Mouse (Mus musculus) forebrain, embryonic 13.5 days (tissue): ENCODE data around the gene Eppin. TPM values are rescaled to one million over a fixed set of nuclear protein-coding genes. Genes with fewer than 3 reads are reported as not detected.
"Not testable (repeated sequence)": the region's sequence is repeated elsewhere in the genome, so short reads cannot be mapped to it uniquely, and the experiment has no call there.

Source experiments
- ATAC-seq: fragments of 200-750 bp; cut with Nextera tagmentation; 2 replicates; pipeline ENCODE4 v1.8.0; 2017
- H3K27ac ChIP-seq: fragments of 300-500 bp; sonication (generic); 2 replicates; pipeline ENCODE4 v1.5.1; 2015; ENCODE audit warnings: inconsistent platforms, mild to moderate bottlenecking, moderate library complexity
- H3K27me3 ChIP-seq: fragments of 300-500 bp; sonication (generic); 2 replicates; pipeline ENCODE4 v1.6.1; 2015; ENCODE audit warnings: mild to moderate bottlenecking, inconsistent platforms
- H3K36me3 ChIP-seq: fragments of 300-500 bp; sonication (generic); 2 replicates; pipeline ENCODE4 v1.6.1; 2015; ENCODE audit warnings: mild to moderate bottlenecking, inconsistent platforms; ENCODE audit not compliant: poor library complexity, severe bottlenecking
- H3K4me1 ChIP-seq: fragments of 300-500 bp; sonication (generic); 2 replicates; pipeline ENCODE4 v1.6.1; 2015; ENCODE audit warnings: inconsistent platforms
- H3K4me2 ChIP-seq: fragments of 300-500 bp; sonication (generic); 2 replicates; pipeline ENCODE4 v1.6.1; 2015; ENCODE audit warnings: inconsistent platforms, mild to moderate bottlenecking, moderate library complexity
- H3K4me3 ChIP-seq: fragments of 300-500 bp; sonication (generic); 2 replicates; pipeline ENCODE4 v1.5.1; 2015; ENCODE audit warnings: mild to moderate bottlenecking, inconsistent platforms
- H3K9ac ChIP-seq: fragments of 300-500 bp; sonication (generic); 2 replicates; pipeline ENCODE4 v1.6.1; 2015; ENCODE audit warnings: mild to moderate bottlenecking, inconsistent platforms
- H3K9me3 ChIP-seq: fragments of 300-500 bp; sonication (generic); replicated peaks from 2 replicates; pipeline ENCODE4 v1.6.1; 2016; ENCODE audit warnings: inconsistent platforms
- WGBS: fragments of 180-500 bp; shearing (Covaris S2); methylation state at CpG from one replicate; pipeline ENCODE4 v1.1.7; 2015; 5-methylcytosine and 5-hydroxymethylcytosine counted together
- polyA plus RNA-seq: library from polyadenylated mRNA; unstranded; fragments of >200 nt; fragmentation: Nextera tagmentation; extraction: Ambion mirVana; gene quantifications from 2 replicates; pipeline ENCODE4 v1.2.1, GENCODE M21; 2015

Gene Eppin
- polyA plus RNA-seq, 1 experiment from 2014 or later = not detected

DNA sequence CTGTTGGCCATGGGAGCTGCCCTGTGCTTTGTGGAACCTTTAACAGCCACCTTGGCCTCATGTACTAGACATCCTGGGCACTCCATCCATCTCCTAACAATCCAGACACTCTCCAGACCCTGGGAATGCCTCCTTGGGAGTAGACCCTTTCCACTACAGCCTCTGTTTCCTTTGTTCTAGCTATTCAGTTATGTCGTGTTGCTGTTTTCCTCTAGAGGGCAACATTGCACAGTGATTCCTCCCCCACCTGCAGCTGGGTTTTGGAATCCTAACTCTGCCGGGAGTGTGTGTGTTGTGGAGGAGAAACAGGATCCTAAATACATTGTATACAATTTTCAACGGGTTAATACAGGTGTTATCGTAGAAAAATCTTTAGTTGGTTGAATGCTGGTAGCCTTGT is 1.4 kb downstream of the Eppin start:
- peak; percentile 24; the same call in 1 of the 2 replicates for ATAC-seq
- Histone ChIP-seq H3K4me3 (no peak overlapping the region), H3K9me3 (no peaks in the 10 kb centered on the region), H3K9ac (no peak overlapping the region), H3K27ac (no peak overlapping the region), H3K4me2 (no peak overlapping the region), H3K36me3 (no peaks in the 10 kb centered on the region), H3K27me3 (no peaks in the 10 kb centered on the region), H3K4me1 (no peaks in the 10 kb centered on the region)
- WGBS = 11% methylated on average over 4 of the region's 4 CpGs

DNA sequence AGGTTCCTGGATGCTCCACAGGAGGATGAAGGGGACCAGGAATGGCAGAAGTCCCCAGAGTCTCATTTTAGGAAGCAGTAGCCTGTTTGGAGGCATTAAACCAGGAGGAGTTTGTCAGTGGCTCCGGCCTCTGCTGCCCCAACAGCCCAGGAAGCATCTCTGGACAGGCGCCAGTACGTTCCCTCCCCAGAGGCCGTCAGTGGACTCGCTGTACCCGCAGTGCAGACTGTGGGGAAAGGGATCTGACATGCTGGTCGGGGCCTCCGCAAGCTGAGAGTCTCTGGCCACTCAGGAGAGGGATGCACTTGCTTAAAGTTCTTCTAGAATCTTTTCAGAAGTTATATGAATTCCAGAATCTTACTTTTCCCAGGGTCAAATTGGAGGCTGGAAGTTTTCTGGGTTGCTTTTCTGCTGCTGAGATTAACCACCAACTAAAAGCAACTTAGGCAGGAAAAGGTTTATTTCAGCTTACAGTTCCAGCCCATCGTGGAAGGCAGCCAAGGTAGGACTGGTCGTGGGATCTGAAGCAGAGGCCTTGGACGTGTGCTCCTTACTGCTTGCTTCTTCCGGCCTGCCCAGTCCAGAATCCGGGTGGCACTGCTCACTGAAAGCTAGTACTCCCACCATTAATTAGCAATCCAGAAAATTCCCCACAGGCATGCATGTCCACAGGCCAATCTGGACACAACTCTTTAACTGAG is 8.2 kb downstream of the Eppin start, which contains the start of gene Wfdc6a:
Wfdc6a (minus strand) TSS at position 423 of the 701 bp plus-strand sequence.
- H3K4me3 ChIP-seq, ATAC-seq, H3K27me3 ChIP-seq, H3K9me3 ChIP-seq, H3K27ac ChIP-seq, H3K9ac ChIP-seq, H3K4me1 ChIP-seq, H3K36me3 ChIP-seq, H3K4me2 ChIP-seq: not testable (repeated sequence)
- WGBS = 64% methylated on average over 13 of the region's 13 CpGs

DNA sequence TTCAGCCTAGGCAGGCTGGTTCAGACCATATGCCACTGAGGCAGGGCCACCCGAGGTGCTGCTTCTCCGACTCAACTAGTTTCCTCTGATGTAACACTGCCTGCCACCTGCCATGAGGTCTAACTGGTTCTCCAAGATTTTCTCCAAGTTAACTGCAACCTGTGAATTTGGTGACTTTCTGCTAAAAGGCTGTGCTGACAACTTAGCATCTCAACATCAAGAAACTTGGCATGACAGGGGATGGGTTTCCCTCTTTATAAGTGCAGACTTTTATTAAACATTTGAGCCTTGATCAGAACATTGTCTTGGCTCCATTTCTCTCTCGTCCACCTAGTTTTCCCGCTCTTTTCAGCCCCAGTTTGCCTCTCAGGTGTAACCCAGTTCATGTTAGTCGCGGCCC is 20.0 kb downstream of the Eppin start, which contains the start of gene Spint3:
Spint3 (minus strand) TSS at position 101 of the 400 bp plus-strand sequence.
- not testable (repeated sequence) for ATAC-seq, H3K4me1 ChIP-seq, H3K9ac ChIP-seq, H3K27me3 ChIP-seq, H3K27ac ChIP-seq, H3K36me3 ChIP-seq, H3K4me3 ChIP-seq, H3K9me3 ChIP-seq, H3K4me2 ChIP-seq
- WGBS = 88% methylated on average over 6 of the region's 6 CpGs

DNA sequence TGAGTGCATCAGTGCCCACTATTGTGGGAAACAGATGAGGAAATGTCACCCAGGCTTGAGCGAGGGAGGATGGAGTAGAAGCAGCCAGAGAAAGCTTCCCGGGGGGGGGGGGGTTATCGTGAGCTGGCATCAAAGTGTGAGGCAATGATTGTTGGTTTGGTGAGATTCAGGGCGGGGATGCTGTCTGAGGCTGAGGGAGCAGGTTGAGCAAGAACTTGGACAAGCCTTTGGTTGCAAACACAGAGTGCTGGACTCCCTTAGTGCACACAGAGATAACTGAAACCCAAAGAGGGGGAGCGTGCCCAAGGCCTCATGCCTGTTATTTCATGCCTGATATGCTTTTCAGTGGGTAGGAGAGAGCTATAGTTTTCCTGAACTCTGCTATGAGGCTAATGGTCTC is 25.9 kb downstream of the Eppin start:
- Histone ChIP-seq H3K4me3 (no peak overlapping the region), H3K9me3 (no peaks in the 10 kb centered on the region), H3K4me2 (no peak overlapping the region), H3K27ac (no peak overlapping the region), H3K27me3 (peaks cover 9% of the 10 kb centered on the region), H3K4me1 (peaks cover 20% of the 10 kb centered on the region), H3K9ac (no peak overlapping the region), H3K36me3 (no peaks in the 10 kb centered on the region)
- no peak for ATAC-seq
- WGBS = 91% methylated on average over 5 of the region's 5 CpGs

DNA sequence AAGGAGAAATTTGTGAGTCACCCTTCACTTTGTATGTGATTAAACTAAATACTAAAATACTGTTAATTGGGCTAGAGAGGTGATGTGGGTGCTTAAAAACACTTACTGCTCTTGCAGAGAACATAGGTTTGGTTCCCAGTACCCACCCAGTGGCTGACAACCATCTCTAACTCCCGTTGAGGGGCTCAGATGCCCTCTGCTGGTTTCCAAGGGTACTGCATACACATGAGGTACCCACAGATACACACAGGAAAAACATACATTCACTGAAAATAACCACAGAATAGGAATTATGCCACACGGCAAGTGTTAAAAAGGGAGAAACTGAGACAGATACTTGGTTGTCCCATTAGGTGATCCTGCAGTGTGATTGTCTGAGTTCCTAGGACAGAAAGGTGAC is 26.4 kb downstream of the Eppin start:
- H3K27me3 ChIP-seq = peaks cover 12% of the 10 kb centered on the region
- no peaks in the 10 kb centered on the region for H3K9me3 ChIP-seq
- H3K4me3 ChIP-seq = no peak overlapping the region
- 84% methylated on average over 2 of the region's 2 CpGs for WGBS
- ATAC-seq = no peak
- H3K4me1 ChIP-seq = peaks cover 23% of the 10 kb centered on the region
- no peaks in the 10 kb centered on the region for H3K36me3 ChIP-seq
- no peak overlapping the region for H3K27ac ChIP-seq
- no peak overlapping the region for H3K9ac ChIP-seq
- no peak overlapping the region for H3K4me2 ChIP-seq

DNA sequence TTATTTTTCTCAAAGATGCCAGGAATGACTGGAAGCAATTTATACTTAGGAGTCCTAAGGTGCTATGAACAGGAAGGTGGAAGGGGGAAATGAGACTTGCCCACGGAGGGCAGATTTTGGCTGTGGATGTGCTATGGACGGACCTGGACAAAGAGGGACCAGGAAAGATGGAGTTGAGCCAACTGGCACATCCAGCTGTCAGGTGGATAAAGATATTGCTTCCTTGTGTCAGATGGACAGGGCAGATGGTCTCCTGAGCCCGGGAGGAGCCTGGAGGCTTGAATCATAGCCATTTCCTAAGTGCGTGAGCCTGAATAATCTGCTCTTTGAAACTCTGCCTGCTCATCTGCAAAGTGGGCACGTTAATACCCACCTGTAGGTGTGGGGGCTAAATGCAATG is 29.0 kb downstream of the Eppin start:
- Histone ChIP-seq H3K4me3 (no peak overlapping the region), H3K27ac (no peak overlapping the region), H3K36me3 (no peaks in the 10 kb centered on the region), H3K9ac (no peak overlapping the region), H3K9me3 (no peaks in the 10 kb centered on the region), H3K4me1 (peaks cover 23% of the 10 kb centered on the region), H3K4me2 (peak overlapping the region; percentile 96; the same call in 1 of the 2 replicates), H3K27me3 (peaks cover 15% of the 10 kb centered on the region)
- 75% methylated on average over 5 of the region's 5 CpGs for WGBS
- no peak for ATAC-seq

DNA sequence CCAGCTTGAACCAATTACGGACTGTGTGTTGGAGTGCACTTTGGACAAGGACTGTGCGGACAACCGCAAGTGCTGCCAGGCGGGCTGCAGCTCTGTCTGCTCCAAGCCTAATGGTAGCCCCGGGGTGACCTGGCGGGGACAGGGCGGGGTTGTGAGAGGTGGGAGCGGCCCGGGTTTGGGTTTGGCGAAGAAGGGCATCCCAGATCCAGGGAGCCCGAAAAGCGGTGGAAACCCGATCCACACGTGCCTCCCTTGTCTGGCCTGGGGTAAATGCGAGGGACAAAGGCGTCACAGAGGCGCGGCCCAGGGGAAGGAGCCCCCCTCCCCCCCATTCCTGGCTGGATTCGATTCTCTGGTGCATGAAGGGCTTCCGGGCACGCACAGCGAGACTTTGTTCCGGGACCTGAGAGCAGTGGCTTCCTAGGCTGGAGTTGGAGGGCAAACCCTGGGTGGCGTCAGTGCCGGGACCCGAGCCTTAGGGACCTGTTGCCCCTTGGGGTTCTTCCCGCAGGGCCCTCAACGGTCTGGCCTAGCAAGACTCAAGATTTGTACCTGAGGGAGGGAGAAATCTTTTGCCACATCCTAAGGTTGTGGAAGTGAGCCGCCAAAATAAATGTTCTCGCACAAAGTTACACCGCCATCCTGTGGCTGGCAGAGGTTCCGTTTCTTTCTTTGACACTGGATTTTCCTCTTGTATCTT is 29.9 kb downstream of the Eppin start:
- H3K4me3 ChIP-seq = peak overlapping the region; percentile 47
- peak overlapping the region; percentile 72 for H3K9ac ChIP-seq
- peaks cover 15% of the 10 kb centered on the region for H3K27me3 ChIP-seq
- ATAC-seq = peak; percentile 65
- H3K36me3 ChIP-seq = no peaks in the 10 kb centered on the region
- peak overlapping the region; percentile 96 for H3K4me2 ChIP-seq
- no peak overlapping the region for H3K27ac ChIP-seq
- peaks cover 23% of the 10 kb centered on the region for H3K4me1 ChIP-seq
- 1% methylated on average over 32 of the region's 32 CpGs for WGBS
- H3K9me3 ChIP-seq = no peaks in the 10 kb centered on the region

DNA sequence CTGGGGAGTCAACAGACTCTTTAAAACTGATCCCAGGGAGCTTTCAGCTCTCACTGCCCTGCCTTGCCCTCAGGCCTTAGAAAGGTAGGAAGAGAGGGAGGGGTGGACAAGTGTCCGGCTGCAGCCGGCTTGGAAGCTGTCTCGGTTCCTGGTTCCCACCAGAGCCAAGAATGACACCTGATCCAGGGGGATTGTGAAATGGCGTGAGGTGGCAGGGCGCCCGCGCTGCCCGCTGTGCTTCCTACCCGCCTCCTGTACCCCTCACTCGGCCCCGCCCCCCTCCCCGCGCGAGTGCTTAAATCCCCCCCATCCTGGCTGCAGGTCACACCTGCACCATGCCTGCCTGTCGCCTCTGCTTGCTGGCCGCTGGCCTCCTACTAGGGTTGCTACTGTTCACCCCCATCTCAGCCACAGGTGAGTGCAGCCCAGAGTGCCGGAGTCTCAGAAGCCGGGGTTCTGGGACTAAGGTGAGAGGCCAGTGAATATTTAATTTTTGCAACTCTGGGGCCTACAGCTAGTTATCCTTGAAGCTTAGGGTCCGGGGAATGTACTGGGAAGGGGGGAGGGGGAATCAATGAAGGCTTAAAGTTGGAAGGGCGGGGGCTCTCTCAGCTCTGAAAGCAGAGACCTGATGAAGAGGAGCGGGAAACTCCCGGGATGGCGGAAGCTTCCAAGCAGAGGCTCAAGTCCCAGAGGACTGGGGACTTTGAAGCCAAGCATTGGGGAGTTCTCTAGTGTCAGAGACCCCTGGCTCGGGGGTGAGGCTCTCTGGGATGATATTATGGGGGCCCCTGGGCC is 30.8 kb downstream of the Eppin start, which contains the start of gene Wfdc2:
Wfdc2 (plus strand) TSS at position 23 of the 798 bp plus-strand sequence.
- ATAC-seq = no peak; the same call in 1 of the 2 replicates
- Histone ChIP-seq H3K4me1 (peaks cover 23% of the 10 kb centered on the region), H3K9ac (peak within 1 kb of the TSS; percentile 72), H3K27me3 (peaks cover 15% of the 10 kb centered on the region), H3K27ac (no peak within 1 kb of the TSS), H3K4me2 (peak within 1 kb of the TSS; percentile 96), H3K36me3 (no peaks in the 10 kb centered on the region), H3K4me3 (peak within 1 kb of the TSS; percentile 47), H3K9me3 (no peaks in the 10 kb centered on the region)
- whole genome bisulfite sequencing = 2% methylated on average over 24 of the region's 24 CpGs

DNA sequence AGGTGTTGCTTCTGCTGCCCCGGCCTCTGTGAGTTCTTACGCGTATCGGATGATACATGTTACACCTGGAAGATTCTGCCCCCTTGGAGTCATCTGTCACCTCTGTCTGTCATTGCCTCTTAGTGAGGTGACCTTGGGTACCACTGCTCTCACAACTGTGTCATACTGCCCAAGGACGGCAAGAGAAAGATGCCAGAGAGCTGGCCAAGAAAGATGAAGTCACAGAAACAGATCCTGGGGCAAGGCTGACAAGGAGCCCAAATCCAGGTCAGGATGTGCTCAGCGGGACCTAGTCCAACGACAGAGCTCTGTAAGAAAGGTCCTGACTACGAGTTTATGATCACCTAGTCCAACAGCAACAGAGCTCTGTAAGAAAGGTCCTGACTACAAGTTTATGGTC is 33.3 kb downstream of the Eppin start:
- no peaks in the 10 kb centered on the region for H3K9me3 ChIP-seq
- no peak overlapping the region for H3K4me3 ChIP-seq
- H3K27me3 ChIP-seq = peaks cover 15% of the 10 kb centered on the region
- 92% methylated on average over 8 of the region's 8 CpGs for WGBS
- H3K9ac ChIP-seq = no peak overlapping the region
- H3K36me3 ChIP-seq = no peaks in the 10 kb centered on the region
- H3K27ac ChIP-seq = no peak overlapping the region
- no peak for ATAC-seq
- H3K4me1 ChIP-seq = peaks cover 23% of the 10 kb centered on the region
- H3K4me2 ChIP-seq = no peak overlapping the region

DNA sequence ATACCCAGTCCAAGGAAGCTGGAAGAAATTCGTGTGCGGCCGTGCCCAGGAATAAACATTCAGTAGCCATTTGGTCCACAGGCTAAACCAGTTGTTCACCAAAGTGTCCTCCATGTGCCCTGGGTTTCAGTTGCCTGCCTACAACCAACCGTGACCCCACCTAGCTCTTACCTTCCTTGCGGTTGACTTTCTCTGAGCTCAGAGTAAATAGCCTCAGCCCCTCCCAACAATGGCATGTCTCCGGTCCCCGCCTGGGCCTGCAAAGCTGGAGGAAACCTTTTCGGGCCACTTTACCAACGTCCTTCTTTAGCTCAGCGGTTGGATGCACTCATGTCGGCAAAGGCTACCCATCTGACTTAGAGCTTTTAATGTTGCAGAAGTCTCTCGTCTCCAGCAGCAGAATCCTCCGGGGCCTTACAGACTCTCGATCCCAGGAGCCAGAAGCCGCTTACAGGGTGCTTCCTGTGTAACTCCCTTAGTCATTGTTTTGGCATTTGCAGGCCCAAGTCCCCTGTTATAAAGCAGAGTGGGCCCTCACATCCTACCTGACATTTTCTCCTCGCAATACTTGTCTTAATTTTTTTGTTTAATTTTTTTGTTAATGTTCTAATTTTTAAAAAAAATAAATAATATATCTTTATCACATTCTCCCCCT is 34.3 kb downstream of the Eppin start:
- H3K27me3 ChIP-seq = peaks cover 15% of the 10 kb centered on the region
- no peak overlapping the region for H3K9ac ChIP-seq
- H3K27ac ChIP-seq = no peak overlapping the region
- H3K4me2 ChIP-seq = no peak overlapping the region
- 45% methylated on average over 16 of the region's 16 CpGs for WGBS
- no peaks in the 10 kb centered on the region for H3K9me3 ChIP-seq
- ATAC-seq = no peak
- H3K36me3 ChIP-seq = no peaks in the 10 kb centered on the region
- peaks cover 19% of the 10 kb centered on the region for H3K4me1 ChIP-seq
- no peak overlapping the region for H3K4me3 ChIP-seq

DNA sequence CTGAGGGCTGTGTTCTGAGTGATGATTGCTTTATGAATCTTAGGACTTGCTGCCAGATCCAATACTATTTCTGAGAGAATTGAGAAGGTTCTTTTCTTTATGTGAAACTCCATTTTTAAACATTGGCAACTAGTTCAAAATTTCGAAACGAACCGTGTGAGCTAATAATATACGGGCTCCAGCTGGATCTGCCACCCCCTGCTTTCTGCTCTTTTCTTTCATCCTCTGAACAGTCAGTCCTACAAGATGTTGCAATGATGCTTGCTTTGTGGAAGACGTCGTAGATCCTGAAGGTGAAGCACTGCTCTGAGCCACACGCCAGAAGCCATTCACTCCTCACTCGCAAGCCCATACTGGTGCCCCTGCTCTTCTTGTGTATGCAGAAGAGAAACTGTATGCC is 35.0 kb downstream of the Eppin start:
- Histone ChIP-seq H3K36me3 (no peaks in the 10 kb centered on the region), H3K9me3 (no peaks in the 10 kb centered on the region), H3K27ac (no peak overlapping the region), H3K27me3 (peaks cover 15% of the 10 kb centered on the region), H3K4me2 (no peak overlapping the region), H3K4me1 (peaks cover 12% of the 10 kb centered on the region), H3K9ac (no peak overlapping the region), H3K4me3 (no peak overlapping the region)
- WGBS = 87% methylated on average over 8 of the region's 8 CpGs
- no peak for ATAC-seq
